Mouse (Mus musculus) embryonic fibroblast, embryonic 13.5 days (primary cell): ENCODE measurements at regions not wholly inside any gene's neighbourhood (a gene's known extent, or its start where the extent isn't known, plus 50 kb on each side); places are given as distances from the start of the nearest gene placed in this dataset.

Experiments
- CTCF ChIP-seq: IDR thresholded peaks from 2 replicates; pipeline ENCODE4 v1.5.1; 2011; ENCODE audit warnings: mild to moderate bottlenecking, control low read depth, low read length, moderate library complexity, borderline replicate concordance; ENCODE audit not compliant: insufficient read depth
- POLR2A ChIP-seq: IDR thresholded peaks from 2 replicates; pipeline ENCODE4 v1.6.1; 2011; ENCODE audit warnings: low read depth, mild to moderate bottlenecking, control low read depth, low read length, moderate library complexity

DNA sequence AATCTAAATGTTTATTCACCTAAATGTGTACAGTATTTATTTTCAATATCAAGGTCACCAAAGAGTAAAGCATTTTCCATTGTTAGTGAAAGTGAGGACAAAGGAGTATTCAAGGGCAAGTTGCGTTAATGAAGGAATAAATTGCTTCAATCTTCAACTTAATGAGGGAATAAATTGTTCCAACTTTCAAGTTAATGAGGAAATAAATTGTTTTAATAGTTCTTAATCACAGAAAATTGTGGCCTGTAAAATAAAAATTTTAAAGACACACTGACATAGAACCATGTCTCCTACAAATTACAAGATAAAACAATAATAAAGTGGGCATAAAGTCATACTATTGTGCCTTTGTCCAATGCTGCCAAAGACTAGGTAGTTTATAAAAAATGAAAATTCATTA lies 375.4 kb upstream of the Adamts5 start:
- no peak for TF ChIP-seq CTCF
- no peak for TF ChIP-seq POLR2A
